Mouse (Mus musculus) layer of hippocampus, adult 18-20 months (tissue): Measurements from ENCODE around the gene Galnt11. TPM values are rescaled to one million over a fixed set of nuclear protein-coding genes. Genes with fewer than 3 reads are reported as not detected.
"Not testable (repeated sequence)": the region's sequence is repeated elsewhere in the genome, so short reads cannot be mapped to it uniquely, and the experiment has no call there.

Source experiments
- DNase-seq, 2 experiments: peaks; one replicate each; pipeline ENCODE4 v3.0.0; 2022; ENCODE audit warnings: low spot score in 2 of 2
- long read RNA-seq: library from polyadenylated mRNA; stranded (forward); transcript quantifications from one replicate; pipeline ENCODE4 v2.0.0, GENCODE M21; 2021
- total RNA-seq, 2 experiments: library from RNA; stranded (reverse); gene quantifications; 2 replicates each; pipeline ENCODE4 v1.2.3; 2021

Gene Galnt11
- total RNA-seq = 10 to 100 TPM; 40.6 to 41.9 TPM
- long read RNA-seq, transcript Galnt11-201 (12 exons, 2,552 nt) = major isoform, 58 of 66 reads
- long read RNA-seq, partial matches to known transcripts = 2 of 66 reads
- long read RNA-seq, other reads (novel, unspliced or antisense) = 6 of 66 reads

DNA sequence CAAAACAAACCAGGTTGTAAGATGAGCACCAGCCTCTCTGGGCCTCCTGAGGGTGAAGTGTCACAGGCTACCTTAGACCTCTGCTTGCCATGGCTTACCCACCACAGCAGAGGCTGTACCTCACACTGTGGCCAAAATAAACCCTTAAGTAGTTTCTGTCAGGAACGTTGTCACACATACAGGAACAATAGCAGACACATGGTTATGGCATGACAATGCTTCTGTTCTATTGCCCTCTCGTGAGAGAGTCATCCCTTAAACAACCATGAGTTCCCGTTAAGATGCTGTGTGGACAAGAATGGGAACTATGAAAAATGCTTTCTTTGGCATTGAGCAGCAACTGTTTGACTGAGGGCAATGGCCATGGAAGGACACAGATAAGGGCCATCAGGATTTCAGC lies at the start of gene Galnt11:
TSS of gene Galnt11 (plus strand) at position 301 of the 400 bp plus-strand sequence.
- no peak for DNase-seq

DNA sequence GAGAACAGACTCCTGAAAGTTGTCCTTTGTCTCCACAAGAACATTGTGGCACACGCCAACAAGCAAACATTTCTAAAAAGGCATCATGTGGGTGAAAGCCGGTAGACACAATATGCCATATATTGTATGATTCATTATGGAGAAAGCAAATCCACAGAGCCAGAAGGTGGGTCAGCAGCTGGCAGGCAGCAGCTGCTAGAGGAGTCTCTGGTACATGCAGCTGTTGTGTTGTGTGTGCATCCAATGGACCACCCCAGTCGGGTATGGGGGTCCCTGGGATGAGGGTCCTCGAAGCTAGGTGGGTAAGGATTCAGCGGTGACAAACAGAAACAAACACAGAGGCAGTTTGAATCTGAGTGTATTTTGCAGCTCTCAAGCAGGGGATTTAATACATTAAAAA lies 43.8 kb upstream of the Galnt11 start:
- DNase-seq = not testable (repeated sequence)

DNA sequence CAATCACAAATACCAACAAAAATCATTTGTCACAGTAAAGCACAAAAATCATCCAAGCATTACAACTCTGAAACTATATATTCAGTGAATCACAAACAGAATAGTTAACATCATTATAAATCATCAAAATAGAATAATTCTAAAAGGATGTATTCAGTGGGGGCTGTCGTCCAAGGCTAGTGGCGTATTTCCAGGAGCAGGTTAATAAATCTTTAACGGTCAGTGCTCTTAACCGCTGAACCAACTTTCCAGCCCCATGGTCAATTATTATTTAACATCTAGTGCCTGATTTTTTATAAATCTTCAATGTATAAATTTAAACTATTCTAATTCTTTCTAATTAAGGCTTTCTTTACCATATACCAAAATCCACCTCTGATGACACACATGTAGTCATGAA lies 43.2 kb upstream of the Galnt11 start:
- DNase-seq = not testable (repeated sequence)

DNA sequence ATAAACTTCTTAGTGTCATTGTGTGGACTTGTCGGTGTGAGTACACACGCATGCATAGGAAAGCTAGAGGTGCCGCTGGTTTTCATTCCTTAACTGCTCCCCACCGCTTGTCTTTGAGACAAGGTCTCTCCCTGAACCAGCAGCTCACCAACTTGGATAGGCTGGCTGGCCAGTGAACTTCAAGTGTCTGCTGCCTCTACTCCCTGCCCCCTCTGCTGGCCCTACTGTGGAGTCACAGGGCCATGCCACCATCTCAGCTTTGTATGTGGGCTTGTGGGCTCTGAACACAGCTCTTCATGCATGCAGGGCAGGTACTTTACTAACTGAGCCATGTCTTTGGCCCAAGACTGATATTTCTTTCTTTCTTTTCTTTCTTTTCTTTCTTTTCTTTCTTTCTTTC lies 42.4 kb upstream of the Galnt11 start:
- no peak for DNase-seq

DNA sequence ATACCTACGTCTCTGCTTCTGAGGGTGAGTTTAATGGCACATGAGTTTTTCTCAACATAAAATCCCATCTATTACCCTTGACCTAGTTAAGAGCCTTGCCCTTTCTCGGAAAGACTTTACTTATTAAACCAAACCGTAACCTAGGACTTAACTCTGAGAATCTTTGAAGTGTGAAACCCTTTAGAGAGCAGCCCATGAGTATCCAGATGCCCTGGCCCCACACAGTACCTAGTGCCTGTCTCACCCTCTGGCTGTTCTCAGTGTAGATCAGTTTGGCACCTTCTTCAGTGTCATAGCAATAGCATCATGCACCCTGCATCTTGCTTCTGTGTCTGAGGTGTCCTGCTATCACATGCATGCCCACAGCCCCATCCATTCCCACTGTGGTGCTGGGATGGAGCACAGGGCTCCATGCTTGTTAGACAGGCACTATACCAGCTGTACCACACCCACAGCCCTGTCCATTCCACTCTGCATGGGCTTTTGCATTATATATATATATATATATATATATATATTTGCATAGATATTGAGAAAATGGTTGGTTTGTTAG lies 41.7 kb upstream of the Galnt11 start:
- DNase-seq = no peak

DNA sequence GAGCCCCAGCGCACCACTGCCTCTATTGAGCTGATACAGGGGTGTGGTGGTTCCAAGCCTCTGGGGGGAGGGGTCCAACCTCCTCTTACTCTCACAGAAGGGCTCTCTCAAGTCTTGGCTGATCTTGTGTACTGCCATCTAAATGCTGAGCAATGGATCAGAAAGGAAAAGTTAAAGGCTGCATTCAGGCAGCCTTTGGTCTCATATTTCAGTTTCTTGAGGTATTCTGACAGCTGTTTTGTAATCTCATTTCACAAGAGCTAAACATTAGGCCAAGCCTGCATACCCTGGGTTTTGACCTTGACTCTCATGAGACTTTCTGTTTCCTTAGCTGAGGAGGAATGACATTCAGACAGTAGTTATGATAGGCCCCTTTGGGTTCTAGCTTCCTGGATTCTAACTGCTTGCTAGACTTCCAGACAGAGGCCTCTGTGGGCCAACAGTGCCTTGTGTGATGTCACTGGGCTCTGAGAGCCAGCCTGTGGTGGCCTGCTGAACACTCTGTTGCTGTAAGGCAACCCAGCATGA lies 40.6 kb upstream of the Galnt11 start, which contains the start of gene Galntl5:
TSS of gene Galntl5 (plus strand) at position 457 of the 528 bp plus-strand sequence.
- DNase-seq = no peak

DNA sequence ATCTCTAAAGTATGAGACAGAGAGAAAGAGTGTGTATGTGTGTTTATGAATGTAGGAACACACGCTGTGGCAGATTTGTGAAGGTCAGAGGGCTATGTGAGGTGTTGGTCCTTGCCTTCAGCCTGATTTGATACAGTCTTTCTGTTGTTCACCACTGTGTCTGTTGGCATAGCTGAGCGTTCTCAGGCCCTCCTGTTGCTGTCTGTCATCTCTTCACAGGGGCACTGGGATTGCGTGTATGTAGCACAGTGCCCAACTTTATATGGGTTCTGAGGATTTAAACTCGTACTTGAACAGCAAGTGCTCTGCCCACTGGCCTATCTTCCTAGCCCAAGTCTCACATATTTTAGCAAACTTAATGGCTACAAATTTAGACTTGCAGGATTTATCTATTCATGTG lies 38.1 kb upstream of the Galnt11 start:
- no peak for DNase-seq

DNA sequence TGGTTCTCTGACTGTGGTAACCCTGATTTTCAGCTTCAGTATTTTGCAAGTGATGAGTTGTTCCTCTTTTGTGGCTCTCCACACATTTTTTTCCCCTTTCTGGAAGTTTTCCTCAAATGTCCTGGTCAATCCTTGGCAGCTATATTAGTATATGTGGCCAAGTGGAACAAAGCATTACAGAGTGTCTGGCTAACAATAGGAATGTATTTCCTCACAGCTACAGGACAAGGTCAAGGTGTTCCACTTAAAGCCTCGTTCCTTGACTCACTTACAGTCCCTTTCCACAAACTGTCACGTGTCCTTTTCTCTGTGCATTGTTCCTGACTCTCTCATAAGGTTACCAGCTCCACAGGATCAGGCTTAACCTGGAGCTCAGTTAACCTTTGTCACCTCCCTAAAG lies 37.1 kb upstream of the Galnt11 start:
- no peak for DNase-seq

DNA sequence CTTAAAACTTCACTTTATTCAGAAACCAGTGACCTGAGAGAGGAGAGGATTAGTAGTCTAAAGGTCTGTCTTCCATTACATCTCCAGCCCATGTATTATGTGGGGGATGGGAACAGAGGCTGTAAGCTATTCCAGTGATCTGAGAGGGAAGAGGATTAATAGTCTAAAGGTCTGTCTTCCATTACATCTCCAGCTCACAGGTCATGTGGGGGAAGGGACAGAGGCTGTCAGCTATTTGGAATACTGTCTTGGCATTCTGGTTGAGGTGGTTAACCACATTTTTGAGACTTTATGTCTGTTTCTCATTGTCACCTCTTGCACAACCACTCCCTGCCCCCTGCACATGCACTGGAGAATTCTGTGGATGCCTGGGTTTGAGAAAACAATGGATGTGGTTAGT lies 34.0 kb upstream of the Galnt11 start:
- DNase-seq = no peak

DNA sequence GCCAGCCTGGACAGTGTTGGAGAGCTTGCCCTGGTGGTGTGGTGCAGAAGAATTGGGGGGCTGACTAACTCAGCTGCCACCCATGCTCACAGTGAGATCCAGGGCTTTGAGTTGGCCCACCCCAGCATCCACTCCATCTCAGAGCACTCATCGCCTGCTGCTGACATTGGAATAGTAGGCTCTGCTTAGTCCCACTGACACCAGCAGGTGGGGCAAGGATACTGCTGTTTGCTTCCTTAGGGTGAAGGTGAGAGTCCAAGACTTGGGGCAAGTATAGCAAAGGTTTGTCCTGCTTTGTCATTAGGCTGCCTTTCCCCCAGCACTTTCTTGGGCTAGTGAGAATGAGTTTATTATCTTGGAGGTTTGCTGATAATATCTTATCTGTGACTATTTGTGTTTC lies 32.9 kb upstream of the Galnt11 start:
- no peak for DNase-seq

DNA sequence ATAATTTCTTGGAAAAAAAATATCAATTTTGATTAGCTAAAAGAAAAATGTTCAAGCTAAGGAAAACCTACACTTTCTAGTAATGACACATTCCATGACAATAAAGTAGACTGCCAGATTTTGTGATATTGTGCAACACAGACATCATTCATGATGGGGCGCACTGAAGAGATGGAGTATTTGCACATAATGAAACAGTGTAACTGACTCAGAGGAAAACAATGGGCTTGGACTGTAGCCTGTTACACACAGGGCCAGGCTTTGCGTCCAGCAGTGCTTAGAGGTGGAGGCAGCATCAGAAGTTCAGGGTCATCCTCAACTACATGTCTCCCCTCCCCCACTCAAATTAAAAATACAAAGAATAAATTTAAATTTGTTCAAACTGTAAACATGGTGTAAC lies 31.2 kb upstream of the Galnt11 start:
- no peak for DNase-seq

DNA sequence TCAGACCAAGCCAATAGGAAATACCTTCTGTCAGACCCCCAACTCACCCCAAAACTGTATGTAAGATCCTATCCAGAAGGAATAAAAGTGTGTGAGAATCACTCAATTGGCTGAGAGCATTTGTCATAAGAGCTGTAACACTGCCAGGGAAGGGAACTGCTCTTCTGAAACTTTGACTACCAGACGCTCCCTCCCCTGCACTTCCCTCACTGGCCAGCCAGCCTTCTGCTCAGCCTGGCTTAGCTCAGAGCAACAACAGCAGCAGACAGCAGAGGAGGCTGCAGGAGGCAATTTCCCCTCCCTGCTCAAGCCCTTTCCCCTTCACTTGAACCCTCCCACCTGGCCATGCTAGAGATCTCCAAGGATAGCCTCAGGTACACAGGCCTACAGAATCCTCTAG lies 9.8 kb upstream of the Galnt11 start:
- peak; percentile 31 to 63 for DNase-seq

DNA sequence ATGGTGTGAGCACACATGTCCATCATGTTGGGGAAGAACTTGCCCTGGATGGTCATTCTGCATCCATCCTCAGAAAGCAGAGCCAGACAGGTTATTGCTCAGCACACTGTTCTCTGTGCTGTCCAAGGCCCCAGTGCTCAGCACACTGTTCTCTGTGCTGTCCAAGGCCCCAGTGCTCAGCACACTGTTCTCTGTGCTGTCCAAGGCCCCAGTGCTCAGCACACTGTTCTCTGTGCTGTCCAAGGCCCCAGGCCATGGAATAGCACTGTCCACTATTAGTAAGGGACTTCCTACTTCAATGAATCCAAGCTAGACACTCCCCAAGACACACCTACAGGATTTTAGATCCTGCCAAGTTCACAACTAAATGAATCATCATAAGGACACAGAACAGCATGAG lies 8.5 kb upstream of the Galnt11 start:
- not testable (repeated sequence) for DNase-seq

DNA sequence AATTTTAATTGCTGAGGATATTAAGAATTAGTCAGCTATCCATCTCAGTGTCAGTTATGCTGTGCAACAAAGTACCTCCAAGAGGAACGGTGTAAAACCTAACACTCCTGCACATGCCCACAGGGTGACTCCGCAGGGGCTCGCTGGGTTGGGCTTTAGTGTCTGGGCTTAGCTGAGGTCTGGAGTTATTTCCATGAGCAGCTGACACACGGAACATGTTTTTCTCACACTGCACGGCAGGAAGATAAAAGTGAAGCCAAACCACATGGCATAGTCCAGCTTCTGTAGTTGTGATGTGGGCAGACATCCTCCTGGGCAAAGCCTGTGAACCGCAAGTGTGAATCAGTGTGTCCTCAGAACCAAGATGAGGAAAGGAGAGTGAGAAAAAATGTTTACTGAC lies 6.7 kb upstream of the Galnt11 start:
- DNase-seq = no peak

DNA sequence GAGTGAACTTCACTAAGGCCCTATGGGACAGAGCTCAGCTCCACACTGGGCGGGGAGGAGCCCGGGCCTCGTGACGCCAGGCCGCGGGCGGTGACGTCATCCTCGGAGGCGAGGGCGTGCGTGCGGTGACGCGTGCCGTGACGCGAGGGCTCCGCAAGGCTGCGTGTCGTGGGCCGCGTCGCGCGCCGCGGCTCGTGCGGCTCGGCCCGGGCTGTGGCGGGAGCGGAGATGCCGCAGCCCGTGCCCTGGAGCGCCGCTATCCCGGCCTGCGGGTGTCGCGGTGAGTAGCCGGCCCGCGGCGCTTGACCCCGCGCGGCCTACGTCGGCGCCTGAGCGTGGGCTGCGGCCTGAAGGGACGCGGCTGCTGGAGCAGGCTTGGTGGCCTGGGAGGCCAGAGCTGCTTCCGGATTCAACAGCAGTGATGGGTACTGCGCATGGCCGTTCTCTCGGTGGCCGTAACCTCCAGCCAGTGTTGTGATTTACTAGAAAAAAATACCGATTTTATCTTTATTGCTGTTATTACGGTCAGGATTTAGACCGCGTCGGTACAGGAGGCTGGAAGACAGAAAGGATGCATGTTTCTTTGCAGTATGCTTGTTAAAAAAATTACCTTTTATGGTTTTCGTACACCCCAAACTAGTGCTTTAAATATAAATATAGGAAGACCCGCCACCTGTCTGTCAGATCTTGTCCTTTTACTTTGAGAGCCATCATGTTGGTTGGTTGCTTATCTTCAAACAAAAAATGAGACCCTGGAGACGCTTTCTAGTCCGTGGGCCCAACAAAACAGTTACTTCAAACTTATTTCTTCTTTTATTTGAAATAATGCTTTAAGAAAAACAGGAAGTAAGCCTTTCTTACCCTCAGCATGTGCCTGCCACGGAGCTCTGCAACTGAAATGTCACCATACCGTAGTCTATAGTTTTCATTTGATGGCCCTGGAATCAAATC lies 1.3 kb downstream of the Galnt11 start, which contains the start of gene E130116L18Rik:
TSS of gene E130116L18Rik (minus strand) at position 402 of the 951 bp plus-strand sequence.
- peak; percentile 87 to 93 for DNase-seq

DNA sequence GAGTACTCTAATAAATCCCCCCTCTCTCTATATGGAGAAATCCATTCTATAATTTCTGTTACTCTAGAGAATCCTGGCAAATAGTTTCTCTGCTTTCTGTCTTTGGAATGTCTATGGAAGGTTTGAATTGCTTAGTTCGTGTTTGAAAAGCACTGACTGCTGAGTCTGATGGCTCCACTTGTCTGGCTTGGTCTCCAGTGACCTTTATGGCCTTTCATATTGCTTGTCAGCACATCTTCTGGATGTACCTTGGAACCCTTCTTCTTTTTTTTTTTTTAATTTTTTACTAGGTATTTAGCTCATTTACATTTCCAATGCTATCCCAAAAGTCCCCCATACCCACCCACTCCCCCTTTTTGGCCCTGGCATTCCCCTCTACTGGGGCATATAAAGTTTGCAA lies 2.7 kb downstream of the Galnt11 start:
- not testable (repeated sequence) for DNase-seq

DNA sequence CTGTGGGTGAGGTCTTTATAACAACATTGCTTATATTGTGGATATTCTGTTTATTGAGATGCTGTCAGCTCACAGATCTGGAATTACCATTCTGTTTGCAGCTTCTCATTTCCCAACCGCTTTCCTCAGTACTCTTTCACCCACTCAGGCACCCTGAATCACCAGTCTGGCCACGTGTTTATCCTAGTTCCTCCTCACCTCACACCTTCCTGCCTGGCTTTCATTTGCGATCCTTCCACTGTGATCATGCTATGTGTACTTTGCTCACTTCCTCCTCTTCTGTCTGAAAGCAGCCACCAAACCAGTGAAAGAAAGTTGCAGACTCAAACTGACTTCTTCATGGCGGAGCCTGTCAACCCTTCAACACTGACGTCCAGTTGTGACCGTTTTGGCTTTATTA lies 21.4 kb downstream of the Galnt11 start:
- no peak for DNase-seq

DNA sequence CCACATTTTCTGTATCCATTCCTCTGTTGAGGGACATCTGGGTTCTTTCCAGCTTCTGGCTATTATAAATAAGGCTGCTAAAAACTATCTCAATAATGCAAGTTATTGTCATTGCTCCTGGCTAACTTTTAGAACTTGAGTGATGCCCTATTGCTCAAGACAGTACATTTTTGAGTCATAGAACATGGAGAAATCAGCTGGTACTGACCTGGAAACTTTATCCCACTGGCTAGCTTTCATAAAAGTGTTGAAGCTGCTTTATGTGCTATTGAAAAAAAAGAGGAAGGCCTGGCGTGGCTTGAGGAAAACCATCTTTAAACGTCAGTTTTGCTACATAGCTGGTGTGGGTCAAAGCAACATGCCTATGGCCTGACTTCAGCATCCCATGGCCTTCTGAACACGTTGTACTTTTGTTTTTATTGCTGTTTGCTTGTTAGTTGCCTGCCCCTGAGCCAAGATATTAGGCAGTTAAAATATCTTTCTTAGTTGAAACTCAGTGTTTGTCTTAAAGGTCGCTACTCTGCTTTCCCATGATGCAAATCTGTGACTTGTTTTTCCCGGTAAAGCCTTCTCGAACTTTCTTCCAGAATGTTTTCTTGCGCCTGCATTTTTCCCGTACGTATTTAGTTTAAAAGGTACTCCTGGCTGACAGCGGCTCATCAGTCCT lies 24.2 kb downstream of the Galnt11 start:
- DNase-seq = no peak

DNA sequence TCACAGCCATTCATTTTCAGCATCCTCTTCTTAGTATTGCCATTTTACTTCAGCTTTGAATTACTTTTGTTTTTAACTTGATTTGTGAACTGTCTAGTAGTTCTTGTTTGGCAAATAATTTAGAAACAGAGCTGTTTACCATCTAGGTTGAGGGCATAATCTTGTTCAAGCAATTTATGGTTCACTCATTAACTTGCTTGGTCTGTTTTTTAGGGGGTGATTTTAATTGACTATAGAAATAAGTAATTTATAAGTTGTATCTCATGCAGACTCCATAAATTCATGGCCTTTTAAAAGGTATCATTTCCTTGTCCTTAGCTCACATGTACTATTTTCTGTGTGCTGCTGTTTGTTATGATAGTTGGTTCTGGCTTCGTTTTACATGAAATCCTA lies 24.8 kb downstream of the Galnt11 start:
- DNase-seq = no peak

DNA sequence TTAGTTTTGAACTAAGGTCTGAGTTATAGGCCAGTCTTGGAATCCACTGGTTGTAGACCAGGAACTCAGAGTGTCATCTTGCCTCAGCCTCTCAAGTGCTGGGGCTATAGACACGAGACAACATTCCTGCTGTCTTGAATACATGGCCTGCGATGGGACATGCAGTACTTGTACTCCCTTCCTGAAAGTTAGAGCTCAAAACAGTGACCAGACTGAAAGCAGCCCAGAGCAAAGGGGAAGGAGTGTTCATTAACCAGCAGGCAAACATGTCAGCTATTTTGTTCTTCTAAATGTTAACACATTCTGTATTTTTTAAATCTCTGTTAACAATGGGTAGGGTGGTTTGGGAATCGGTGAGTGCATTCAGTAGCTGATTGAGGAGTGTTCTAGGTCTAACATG lies 25.3 kb downstream of the Galnt11 start:
- DNase-seq = no peak

DNA sequence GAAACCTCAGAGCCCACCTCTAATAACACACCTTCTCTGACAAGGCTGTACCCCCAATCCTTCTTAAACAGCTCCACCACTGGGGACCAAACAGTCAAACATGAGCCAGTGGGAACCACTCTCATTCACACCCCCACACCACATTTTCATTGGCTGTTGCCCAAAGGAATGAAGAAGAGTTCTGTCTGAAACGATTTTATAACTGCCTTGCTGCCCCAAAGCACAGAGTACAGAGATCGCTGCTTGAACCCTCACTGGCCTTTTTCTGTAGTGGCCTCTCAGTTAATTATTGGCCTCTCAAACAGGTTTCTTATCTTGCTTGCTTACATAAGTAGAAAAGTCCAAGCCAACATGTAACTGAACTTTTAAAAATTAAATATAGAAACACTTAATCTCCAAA lies 30.7 kb downstream of the Galnt11 start:
- no peak for DNase-seq
